Mouse (Mus musculus): ENCODE results near the gene Casp2.

Casp2 gene

GRCm38 (mm10) chr6:42264626-42265312 is at the start of gene Casp2:
TSS of gene Casp2 (plus strand) at chr6:42264985.
- DNase-seq: peak; percentile 97

- DNase-seq: no peak
Measured at GRCm38 (mm10) chr6:42215028-42215427, 49.8 kb upstream of the Casp2 start, which contains the start of gene Tas2r144. TSS of gene Tas2r144 (plus strand) at chr6:42215328.

GRCm38 (mm10) chr6:42222286-42222685 is 42.5 kb upstream of the Casp2 start:
- DNase-seq: peak; percentile 3

- no peak for DNase-seq
Measured at GRCm38 (mm10) chr6:42225046-42225445, 39.7 kb upstream of the Casp2 start.

DNA sequence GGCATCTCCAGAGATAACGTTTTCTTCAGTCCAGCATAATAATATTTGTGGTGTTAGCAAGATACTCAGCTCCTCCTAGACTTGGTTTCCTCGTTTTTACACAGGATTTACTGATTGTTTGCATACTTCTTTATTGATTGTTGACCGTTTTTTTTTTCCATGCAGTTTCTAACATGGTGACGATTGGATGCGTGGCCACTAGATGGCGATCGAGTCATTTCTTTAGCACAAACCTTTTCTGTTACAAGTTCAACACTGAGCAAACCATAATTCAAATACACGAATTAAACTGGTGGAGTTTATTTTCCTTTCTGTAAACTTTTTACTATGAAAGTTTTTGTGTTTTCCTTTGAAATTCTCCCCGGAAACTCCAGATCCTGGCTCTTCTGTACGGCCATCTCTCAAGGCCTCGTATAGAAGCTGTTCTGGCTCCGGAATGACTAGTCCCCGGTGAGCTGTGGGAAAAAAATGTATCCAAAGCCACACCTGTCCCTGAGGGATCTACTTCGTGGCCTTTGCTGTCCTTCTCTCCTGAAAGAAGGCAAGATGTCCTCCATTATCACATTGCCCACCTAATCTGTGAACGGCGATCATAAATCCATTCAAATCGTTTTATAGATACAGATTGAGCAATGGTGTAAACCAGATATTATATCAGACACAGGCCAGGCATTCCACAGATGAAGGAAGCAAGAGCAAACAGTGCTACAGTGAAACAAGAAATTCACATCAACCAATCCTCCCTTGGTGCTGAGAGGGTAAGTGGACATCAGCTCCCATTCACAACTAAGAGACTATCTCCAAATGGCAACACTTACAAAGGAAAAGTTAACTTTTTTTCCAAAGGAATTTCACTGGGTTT is 37.3 kb upstream of the Casp2 start:
- peak; percentile 62 for DNase-seq

- no peak for DNase-seq
Measured at GRCm38 (mm10) chr6:42229610-42230009, 35.2 kb upstream of the Casp2 start.

- no peak for DNase-seq
Measured at GRCm38 (mm10) chr6:42231191-42231590, 33.6 kb upstream of the Casp2 start.

GRCm38 (mm10) chr6:42237276-42237805 is 27.4 kb upstream of the Casp2 start:
- DNase-seq: no peak

DNA sequence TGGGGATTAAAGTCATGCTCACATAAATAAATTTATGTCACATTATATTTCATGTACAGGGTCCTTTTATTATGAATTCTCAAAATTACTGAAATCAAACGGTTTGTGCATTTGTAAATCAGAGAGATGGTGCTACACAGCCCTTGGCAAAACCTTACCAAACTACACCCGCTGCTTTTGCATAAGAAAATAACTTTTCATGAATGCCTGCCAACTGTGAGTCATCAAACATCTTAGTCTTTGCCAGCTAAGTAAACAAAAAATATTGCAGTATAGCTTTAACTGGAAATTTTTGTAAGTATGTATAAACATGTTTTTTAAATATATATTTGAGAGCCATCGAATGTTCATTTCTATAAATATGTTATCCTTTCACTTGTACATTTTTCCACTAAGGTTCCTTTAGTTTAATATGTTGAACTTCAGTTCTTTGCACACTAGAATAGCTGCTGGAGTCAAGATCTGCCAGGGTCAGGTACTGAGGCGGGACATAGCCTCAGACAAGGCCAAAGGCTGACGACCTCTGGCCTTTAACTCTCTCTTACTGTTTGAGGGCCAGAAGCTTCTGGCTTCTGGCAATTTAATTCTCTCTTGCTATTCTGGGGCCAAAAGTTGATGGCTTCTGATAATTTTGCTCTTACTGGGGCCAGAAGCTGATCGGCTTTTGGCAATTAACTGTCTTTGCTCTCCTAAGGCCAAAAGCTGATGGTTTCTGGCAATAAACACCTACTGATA is 23.3 kb upstream of the Casp2 start:
- DNase-seq: no peak

DNA sequence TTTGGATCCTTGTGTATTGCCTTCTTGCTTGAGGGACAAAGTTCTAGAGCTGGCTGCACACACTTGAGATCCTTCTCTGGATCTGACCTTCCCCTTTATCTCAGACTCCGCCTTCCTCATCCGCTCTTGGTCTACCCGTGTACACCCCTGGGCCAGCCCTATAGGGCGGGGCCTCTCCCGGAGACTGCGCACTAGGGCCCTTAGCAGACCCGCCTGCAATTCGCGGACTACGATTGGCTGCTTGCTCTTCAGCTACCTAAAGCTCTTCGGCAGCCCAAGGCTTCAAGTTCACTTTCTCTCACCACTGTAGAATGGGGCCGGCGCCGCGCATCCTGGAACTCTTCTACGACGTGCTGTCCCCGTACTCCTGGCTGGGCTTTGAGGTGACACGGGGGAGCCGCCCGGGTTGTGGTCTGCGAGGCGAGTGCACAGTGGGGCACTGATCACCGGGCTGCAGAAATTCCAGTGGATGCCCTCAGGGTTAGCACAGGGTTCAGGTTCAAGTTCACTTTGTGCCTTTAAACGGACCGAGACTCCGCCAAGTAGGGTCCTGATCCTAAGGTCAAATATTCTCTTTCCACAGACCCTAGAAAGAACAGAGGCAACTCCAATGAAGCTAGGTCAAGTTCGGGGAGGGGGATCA is 19.0 kb upstream of the Casp2 start, which contains the start of gene Gstk1:
Gene Gstk1 (plus strand): TSS at position 225 of the 643 bp plus-strand sequence.
- peak; percentile 53 for DNase-seq

GRCm38 (mm10) chr6:42247173-42247572 is 17.6 kb upstream of the Casp2 start:
- no peak for DNase-seq

DNA sequence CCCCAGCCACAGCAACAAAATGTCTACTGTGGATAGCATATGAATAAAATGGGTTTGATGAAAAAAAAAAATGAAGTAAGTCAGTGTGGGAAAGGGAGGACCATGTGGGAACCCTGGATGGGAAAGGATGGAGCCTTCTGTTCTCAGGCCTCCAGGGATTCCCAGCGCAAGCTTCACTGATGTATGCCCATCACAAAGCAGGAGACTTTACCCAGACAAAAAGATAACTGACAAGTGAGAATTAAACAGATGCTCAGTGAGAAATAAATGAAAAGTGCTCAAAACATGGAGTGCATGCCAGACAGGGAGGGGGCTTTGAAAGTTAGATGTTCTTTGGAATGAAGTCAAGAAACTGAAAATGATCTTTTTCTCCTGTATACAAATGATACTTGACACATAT is 16.8 kb upstream of the Casp2 start:
- DNase-seq: no peak

- DNase-seq: no peak
Measured at GRCm38 (mm10) chr6:42251791-42252190, 13.0 kb upstream of the Casp2 start.

DNA sequence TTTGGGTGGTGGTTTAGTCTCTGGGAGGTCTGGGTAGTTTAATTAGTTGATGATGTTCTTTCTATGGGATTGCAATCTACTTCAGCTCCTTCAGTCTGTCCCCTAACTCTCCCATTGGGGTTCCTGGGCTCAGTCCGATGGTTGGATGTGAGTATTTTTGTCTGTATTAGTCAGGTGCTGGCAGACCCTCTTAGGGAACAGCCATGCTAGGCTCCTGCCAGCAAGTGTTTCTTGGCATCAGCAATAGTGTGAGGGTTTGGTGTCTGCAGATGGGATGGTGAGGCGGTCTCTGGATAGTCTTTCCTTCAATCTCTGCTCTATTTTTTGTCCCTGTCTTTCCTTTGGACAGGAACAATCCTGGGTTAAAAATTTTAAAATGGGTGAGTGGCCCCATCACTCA is 11.7 kb upstream of the Casp2 start:
- DNase-seq: no peak

DNA sequence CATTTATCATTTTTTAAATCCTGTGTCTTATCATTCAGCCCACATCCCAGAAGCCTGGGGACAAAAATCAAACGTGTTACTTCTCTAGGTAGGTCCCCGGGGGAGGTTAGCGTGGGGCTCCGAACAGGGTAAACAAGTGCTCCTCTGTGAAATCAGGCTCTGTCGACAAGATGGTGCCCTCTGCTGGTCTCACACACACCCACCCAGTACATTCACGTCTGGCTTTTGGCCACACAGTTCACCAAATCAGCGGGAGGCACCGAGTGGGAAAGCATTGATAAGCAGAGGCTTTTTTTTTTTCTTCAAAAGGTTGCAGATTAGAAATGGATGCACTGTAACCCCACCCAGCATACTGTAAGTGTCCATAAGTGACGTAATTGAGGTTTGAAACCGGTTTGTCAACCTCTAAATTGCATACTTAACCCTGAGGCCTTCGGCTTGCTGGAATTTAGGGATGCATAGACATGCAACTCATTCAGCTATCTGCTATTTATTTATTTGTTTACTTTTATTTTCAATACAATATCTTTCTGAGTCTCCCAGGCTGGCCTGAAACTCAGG is 7.4 kb upstream of the Casp2 start:
- peak; percentile 18 for DNase-seq

DNA sequence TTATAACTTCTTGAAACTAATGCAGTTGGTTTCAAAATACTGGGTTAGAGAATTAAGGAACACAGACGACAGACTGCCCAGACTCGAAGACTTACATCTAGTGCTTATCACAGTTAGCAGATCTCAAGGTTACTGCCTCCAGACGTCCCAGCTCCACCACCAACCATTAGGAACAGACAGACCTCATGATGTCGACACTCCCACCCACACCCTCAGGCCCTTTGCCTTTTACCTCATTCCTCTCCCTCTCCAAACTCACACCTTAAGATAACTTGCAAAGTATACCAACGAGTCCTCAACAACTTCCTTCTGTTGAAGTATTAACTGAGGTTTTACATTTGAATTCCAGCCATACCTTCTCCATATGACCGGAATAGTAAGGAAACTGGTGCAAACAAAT is 4.4 kb upstream of the Casp2 start:
- DNase-seq: no peak

DNA sequence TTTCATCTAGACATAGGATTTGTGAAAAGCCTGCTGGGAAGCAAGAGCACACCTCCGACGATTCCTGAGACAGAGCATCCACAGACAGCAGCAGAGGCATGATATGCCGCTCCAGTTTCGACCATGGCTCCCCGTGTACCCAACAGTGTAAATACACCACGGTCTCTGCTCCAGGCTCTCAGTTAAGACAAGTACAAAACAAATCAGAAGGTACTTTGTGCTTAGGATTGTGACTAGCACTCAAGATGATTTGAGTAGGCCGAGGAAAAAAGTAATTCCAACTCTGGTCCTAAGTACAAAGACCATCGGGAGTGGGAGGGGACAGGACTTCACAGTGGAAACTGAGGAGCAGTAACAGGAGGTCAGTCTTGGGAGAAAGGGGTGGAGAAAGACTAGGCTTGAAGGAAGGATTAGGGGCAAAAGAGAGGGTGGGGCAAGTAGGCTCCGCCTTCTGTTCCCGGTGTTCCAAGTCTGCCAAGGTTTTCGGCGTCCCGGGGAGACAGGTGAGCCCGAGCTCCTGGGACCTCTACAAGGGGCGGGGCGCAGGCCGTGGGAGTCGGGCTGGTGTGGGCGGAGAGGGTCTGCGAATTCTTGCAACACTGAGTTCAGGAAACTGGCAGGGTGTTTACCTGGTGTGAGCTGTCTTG is 3.1 kb upstream of the Casp2 start, which contains the start of gene Tmem139:
Gene Tmem139 (plus strand): TSS at position 447 of the 647 bp plus-strand sequence.
- DNase-seq: no peak

DNA sequence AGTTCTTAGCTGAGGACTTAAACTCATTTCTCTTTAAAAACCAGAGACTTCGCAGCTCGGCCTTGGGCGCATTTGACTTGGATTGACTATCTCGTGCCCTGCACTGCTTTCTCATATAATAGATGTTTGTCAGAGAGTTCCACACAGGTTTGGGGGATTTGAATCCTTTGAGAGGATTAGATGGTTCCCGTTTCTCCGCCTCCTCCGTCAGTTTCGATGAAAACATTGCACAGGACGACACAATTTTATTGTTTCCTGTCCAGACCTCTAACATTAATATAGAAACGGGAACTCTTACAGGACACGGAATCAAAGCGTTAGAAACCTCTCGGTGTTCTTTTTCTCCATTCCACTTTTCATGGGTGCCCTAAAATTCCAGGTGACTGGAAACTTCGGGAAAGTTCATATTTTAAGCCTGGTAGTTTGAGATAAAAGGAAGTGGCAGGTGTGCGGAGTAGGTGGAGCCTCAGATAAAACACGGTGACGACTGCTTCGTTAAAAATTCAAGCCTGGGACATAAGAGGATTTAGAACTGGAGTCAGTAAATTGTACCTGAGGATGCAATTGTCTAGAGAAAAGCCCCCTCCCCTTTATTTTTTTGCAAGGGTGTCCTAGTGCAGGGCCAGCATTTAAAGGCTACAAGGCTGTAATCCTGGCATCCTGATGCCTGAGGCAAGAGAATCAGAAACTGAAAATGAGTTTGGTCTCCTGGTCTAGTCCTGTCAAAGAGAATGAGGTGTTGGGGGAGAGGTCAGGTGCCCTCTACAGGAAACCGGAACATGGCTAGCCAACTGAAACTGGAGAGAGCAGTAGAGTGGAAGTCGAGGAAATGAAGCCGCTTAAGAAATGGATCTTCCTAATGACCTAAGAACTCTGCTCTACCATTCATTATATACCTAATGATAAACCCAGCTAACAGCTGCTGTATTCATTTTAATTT is 876 bp downstream of the Casp2 start:
- no peak for DNase-seq

DNA sequence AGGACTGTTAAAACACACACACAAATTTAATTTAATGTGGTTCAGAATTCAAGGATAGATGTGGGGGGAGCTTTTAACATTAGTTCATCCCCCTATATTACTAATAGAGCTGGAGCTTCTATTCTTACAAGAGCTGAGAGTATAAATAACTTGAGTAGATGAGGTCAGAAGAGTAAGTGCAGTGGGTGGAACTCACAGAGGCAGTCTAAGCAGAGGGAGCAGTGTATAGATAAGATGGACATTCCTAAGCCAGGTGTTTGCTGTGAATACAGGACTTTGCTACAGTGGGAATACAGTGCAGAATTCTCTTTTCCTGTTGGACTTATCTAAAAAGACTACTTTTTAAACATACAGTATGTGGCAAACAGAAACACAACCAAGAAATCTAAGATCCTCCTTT is 6.0 kb downstream of the Casp2 start:
- no peak for DNase-seq

DNA sequence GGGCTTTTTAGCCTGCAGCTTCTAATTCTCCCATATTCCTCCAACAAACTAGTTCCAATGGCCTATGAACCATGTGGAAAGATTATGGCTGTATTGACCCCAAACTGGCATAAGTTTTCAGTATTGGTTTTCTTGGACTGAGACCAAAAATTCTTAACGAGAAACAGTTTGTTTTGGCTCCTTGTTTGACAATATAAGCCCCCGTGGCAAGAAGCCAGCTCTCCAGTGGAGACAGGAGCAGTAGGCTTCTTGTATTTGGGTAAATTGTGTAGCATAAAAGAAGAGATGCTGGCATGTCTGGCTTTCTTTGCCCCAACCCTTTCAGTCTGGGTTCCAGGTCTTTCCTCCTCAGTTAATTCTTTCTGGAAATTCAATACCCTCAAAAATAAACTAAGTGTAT is 11.4 kb downstream of the Casp2 start:
- DNase-seq: no peak
